Mouse (Mus musculus) lung, postnatal 10 days (tissue): Measurements from ENCODE around the gene Ankrd31.

ENCODE experiments used
- DNase-seq: peaks from one replicate; pipeline ENCODE4 v3.0.0; 2021

The Ankrd31 gene

DNA sequence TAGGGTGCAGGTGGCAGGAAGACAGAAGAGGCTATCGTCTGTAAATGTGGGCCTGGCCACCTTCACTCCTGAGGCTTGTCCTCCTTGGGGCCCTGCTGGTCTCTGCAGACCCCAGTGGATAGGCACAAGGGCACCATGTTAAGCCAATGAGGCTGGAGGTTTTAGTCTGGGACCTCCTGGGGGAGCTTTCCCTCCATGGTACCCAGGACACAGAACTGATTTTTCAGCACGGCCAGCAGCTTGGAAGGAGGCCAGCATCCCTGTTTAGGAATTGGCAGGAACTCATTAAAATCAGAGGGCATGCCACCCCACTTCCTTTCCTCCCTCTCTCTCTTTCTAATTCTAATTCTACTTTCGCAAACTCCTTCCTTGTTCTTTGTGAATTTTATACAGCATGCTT lies 195.5 kb downstream of the Ankrd31 start:
- peak; percentile 45 for DNase-seq

DNA sequence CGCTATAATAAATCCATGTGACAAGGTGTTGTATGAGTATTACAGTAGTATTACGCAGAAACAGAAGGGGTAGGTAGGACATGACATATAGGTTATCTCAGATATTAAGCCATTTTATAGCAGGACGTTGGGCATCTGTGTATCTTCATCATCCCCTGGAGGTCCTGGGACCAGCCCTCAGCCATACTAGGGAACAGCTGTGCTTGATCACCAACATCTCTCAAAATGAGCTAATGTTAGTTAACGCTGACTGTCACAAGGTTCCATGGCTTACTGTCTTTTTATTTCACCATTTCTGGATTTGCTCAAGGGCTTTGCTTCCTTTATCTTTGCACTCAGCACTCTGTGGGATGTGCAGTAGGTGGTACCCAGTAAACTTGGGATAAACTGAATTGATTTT lies 197.7 kb downstream of the Ankrd31 start:
- no peak for DNase-seq

DNA sequence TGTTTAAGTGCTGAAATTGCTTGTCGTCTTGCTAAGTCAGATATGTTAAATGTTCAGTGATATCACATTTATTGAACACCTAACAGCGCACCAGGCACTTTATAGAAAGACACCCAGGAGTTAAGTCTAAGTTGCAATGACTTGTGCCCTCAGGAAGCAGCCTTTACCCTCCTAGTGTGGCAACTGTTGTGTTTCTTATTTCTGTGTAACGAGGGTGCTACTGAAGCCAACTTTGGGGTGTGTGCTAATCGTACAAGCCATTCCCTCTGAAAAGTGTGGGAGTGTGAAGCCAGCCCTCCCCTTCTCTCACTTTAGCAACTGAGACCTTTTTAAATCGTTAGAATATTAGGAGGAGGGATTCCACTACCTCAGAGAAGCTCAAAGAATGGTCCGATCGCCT lies 199.7 kb downstream of the Ankrd31 start:
- no peak for DNase-seq

- DNase-seq: no peak
Observed at GRCm38 (mm10) chr13:96951880-96952279, 203.8 kb downstream of the Ankrd31 start.

DNA sequence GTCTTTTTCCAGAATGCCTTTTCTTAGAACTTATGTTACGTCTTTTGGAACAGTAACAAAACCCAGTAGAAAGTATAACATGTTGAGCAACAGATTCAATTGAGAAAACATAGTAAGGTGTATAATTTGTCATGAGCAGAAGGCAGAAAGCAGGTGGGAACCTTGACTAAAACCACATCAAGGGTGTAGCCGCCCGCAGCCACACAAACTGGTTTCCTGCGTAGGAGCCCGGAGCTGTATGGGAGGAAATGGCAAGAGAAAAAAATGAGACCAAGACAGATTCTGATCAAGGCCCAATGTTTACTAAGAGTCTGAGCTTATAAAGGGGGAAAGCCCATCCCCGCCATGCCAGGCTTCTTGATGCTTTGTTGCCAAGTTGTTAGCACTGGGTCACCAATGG lies 208.4 kb downstream of the Ankrd31 start:
- DNase-seq: no peak
